Mouse (Mus musculus) right cerebral cortex, postnatal 25 days (tissue): Measurements from ENCODE around the gene Dcun1d3.

Experiments
- DNase-seq: peaks from one replicate; pipeline ENCODE4 v3.0.0; 2022

Dcun1d3 gene

GRCm38 (mm10) chr7:119872204-119872603 is 23.9 kb downstream of the Dcun1d3 start:
- no peak for DNase-seq

- DNase-seq: no peak
These were observed 30.0 kb downstream of the Dcun1d3 start for GRCm38 (mm10) chr7:119866136-119866535.

DNA sequence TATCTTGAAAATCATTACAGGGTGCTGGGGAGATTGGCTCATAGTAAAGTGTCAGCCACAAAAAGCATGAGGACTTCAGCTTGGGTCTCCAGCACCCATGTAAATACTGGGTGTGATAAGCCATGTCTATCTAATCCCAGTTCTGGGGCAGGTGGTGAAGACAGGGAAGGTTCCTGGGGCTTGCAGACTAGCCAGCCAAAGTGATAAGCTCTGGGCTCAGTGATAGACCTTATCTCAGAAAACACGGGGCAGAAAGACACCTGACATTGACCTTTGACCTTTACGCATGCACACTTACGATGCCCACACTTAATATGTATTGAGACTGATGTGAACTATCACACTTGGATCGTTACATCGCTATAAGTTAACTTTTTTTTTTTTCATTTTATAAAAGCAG is 31.6 kb downstream of the Dcun1d3 start:
- DNase-seq: no peak

DNA sequence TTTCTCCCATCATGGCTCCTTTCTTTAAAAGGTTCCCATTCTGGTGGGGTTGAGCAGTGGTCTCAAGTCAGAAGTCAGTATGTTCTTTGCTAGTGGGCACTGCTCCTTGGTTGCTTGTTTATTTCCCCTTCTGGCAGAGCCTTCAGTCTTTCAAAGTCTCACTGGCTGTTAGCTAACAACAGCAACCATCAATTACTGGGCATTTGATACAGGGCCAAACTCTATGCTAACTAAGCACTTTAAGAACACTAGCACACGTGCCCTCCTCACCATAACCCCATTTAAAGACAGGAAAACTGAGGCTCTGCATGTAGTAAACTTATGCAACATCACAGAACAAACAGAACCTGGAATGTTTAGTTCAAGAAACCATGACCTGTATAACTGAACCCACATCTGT is 33.9 kb downstream of the Dcun1d3 start:
- no peak for DNase-seq

GRCm38 (mm10) chr7:119861335-119862091 is 34.6 kb downstream of the Dcun1d3 start:
- DNase-seq: peak; percentile 40

- no peak for DNase-seq
These were observed 35.1 kb downstream of the Dcun1d3 start for GRCm38 (mm10) chr7:119860971-119861334.

DNA sequence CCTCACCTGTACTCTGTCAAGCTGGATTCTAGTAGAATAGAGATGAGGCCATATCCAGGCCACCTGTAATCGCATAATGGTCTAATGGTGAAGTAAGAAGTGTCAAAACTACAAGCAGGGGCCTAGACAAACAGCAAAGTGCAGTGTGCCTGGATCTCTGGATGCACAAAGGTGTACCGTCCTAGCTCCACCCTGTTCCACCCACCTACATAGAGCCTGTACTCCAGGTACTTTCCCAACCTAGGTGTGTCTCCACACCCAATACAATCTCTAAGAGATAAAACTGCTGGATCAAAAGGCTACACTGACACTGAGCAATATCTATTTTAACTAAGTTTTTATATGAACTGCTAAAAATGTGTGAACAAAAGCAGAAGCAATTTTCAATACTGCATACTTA is 35.5 kb downstream of the Dcun1d3 start:
- DNase-seq: no peak

- DNase-seq: no peak
These were observed 36.0 kb downstream of the Dcun1d3 start for GRCm38 (mm10) chr7:119860116-119860515.

- no peak for DNase-seq
These were observed 36.6 kb downstream of the Dcun1d3 start for GRCm38 (mm10) chr7:119859476-119859875.

DNA sequence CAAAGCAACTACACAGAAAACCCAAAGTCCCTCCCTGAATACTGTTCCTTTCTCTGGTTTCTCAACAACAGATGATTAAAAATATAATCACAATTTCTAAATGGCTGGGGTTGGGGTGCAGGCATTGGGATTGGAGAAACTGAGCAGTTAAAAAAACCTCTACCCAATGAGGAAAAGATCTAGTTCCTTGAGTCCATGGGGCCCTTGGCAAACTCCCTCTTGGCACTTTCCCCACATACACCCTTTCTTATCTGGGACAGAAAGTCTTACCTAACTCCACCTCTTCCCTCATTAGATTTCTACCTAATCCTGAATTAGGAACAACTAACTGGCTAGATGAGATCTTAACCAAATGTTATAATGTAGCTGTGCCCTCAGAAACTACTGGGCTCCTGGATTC is 41.1 kb downstream of the Dcun1d3 start:
- DNase-seq: no peak

GRCm38 (mm10) chr7:119854362-119854761 is 41.7 kb downstream of the Dcun1d3 start:
- DNase-seq: no peak

- DNase-seq: no peak
These were observed 42.9 kb downstream of the Dcun1d3 start for GRCm38 (mm10) chr7:119853186-119853585.

GRCm38 (mm10) chr7:119852494-119852893 is 43.6 kb downstream of the Dcun1d3 start:
- no peak for DNase-seq

DNA sequence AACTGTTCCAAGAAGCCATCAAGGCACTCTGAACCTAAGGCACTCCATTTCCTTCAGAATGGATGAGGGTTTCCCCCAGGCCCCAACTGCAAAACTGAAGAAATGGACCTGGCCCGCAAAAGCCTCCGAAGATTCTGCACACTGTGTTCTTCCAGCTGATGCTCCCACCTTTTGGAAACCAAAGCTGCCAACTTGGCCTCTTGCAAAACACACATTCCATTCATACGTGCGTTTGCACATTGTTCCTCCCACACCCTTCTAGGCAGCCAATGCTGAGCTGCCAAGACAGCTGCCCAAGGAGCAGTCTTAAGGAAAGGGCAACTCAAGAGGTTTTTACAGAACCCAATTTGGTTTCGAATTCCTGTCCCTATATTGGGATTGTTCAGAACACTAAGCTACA is 45.4 kb downstream of the Dcun1d3 start:
- DNase-seq: no peak

DNA sequence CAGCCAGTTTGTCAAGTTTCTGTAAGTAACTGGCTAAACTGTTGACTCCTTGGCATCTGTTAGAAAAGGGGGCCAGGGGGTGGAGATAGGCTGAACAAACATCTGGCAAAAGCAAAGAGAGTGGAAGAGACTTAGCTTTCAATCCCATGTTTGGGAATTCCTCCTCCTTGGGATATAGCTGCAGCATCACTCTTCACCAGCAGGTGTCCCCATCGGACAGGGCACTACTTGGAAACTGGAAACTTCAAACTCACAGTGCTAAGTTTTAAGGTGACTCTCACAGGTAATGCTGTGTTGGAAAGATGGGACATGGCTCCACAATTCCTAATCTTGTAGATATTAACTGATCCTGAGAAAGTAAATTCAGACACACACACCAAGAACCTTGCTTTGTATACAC is 47.0 kb downstream of the Dcun1d3 start:
- DNase-seq: peak; percentile 52

DNA sequence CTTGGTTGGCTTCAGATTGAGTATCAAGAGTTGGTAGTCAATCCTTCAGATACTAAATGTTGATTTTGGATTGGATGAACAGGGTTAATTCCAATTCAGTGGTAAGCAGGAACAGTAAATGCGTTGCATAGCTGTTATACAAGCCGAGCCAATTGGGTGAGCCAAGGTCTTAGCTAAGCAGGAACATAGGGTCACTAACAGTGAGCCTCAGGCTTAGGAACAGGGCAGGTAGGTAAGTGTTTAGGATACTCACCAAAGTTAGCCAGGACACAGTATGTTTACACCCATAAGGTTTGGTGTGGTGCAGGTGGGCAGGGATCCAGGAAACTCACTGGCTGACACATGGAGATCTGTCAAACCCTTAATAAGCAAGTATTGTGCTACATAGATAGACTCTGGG is 48.7 kb downstream of the Dcun1d3 start:
- DNase-seq: no peak

DNA sequence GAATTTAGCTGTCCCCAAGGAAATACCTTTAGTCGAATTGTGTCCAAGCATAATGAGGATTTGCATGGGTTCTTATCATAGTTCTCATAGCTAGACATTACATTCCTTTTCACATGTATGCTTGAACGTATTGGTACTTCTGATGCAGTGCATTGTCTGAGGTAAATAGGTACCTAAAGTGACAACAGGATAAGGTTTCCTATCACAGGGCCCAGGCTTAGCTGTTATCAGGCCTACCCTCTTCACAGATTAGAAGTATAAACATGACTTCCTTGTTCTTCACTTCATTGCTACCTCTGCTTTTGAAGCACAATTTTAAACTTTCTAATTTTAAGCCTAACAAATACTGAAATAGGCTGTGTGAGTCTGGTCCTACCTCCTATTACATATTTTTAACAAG is 50.6 kb downstream of the Dcun1d3 start:
- DNase-seq: no peak

DNA sequence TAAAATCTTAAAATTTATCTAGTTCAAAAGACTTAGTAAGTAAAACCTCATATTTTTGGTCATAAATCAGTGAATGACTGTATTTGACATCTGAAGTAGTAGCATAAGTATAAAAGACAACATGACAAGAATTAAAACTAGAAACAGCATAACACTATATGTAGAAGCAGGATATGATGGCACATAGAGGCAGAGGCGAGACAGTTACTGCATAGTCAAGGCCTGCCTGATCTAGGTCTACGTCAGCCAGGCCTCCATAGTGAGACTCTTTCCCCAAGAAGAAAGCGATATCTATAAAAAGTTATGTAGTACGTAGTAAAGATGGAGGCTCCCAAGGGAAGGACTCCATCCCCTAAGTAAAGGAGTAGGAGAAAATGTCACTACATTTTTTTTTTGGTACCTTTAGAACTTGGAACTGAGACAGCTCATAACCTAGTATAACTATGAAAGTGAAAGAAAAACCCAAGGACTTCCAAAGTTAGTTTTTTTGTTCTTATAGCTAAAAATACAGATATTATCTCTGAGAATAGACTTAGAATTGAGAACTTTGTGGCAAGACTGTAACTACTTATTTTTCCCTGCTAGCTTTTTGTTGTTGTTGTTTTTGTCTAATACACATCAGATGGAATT is 54.2 kb downstream of the Dcun1d3 start:
- no peak for DNase-seq

GRCm38 (mm10) chr7:119835996-119836777 is 59.9 kb downstream of the Dcun1d3 start:
- DNase-seq: no peak

GRCm38 (mm10) chr7:119835371-119835770 is 60.7 kb downstream of the Dcun1d3 start:
- no peak for DNase-seq

DNA sequence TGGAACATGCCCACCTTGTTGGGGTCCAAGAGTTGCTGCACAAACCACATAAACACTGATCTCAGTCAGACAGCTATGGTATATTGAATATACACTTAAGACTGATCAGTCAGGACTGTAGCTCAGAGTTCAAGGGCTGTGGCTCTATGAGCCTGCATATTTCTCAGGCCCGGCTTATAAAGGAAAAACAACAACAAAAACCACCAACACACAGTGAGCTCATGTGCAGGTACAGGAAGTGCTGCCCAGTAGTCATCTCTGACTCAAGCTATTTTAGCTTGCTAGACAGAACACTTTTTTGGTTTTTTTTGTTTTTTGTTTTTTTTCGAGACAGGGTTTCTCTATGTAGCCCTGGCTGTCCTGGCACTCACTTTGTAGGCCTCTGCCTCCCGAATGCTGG is 87.4 kb downstream of the Dcun1d3 start:
- no peak for DNase-seq

- DNase-seq: no peak
These were observed 88.7 kb downstream of the Dcun1d3 start for GRCm38 (mm10) chr7:119807396-119807795.
